In genomic region chr14:79916960-79917848, GRCm38 (mm10) we compare ENCODE assay signal across 10 mouse cellular contexts.
DNase-seq lines count a peak whose midpoint lies in the region; ATAC-seq and TF ChIP-seq lines count a peak whose summit lies in the region.
"Had no signal": no experiment of that assay in that cellular context is flagged by ENCODE, and none has a peak within 500 bp of the region (broad histone marks: within the 10 kb centered on the region; RNA-seq: fewer than 3 reads in every experiment).

No protein-coding gene starts in this region.

- H3K27ac ChIP-seq in forebrain, embryonic 15.5 days (replicated peaks) = peak overlapping the region; percentile 88
- H3K27ac ChIP-seq in forebrain, embryonic 12.5 days = no peak overlapping the region
- H3K27ac ChIP-seq in neural tube, embryonic 11.5 days (ENCODE audit: low read depth, low read length) = no peak overlapping the region
- H3K27ac ChIP-seq in thymus, adult 2 months (ENCODE audit: control insufficient read depth, insufficient read depth, low read length) = no peak overlapping the region
- H3K27ac ChIP-seq: embryonic facial prominence, embryonic 15.5 days; left cerebral cortex, adult 2 months had no signal

- H3K36me3 ChIP-seq in forebrain, embryonic 15.5 days = no peaks in the 10 kb centered on the region
- H3K36me3 ChIP-seq in forebrain, embryonic 12.5 days (replicated peaks) = no peaks in the 10 kb centered on the region
- no peaks in the 10 kb centered on the region for H3K36me3 ChIP-seq in neural tube, embryonic 11.5 days (ENCODE audit: control insufficient read depth, insufficient read depth, low read length)
- H3K36me3 ChIP-seq in thymus, adult 2 months (ENCODE audit: control insufficient read depth, insufficient read depth, low read length) = no peaks in the 10 kb centered on the region
- H3K36me3 ChIP-seq: embryonic facial prominence, embryonic 15.5 days had no signal

- H3K4me1 ChIP-seq in forebrain, embryonic 15.5 days = peaks cover 40% of the 10 kb centered on the region
- H3K4me1 ChIP-seq in forebrain, embryonic 12.5 days = no peaks in the 10 kb centered on the region
- H3K4me1 ChIP-seq in neural tube, embryonic 11.5 days (ENCODE audit: control insufficient read depth, insufficient read depth, low read length) = no peaks in the 10 kb centered on the region; the same call in 1 of the 2 replicates
- H3K4me1 ChIP-seq in thymus, adult 2 months (replicated peaks; ENCODE audit: control insufficient read depth, insufficient read depth, low read length) = no peaks in the 10 kb centered on the region
- H3K4me1 ChIP-seq: embryonic facial prominence, embryonic 15.5 days had no signal

- no peak for TF ChIP-seq POLR2A in thymus, adult 2 months (IDR thresholded peaks at IDR 0.05; ENCODE audit: control insufficient read depth, extremely low read depth, insufficient read depth, low read length, poor library complexity)

- H3K9ac ChIP-seq in forebrain, embryonic 15.5 days (replicated peaks) = no peak overlapping the region
- H3K9ac ChIP-seq in forebrain, embryonic 12.5 days = no peak overlapping the region
- H3K9ac ChIP-seq in neural tube, embryonic 11.5 days (ENCODE audit: low read length) = no peak overlapping the region
- H3K9ac ChIP-seq: embryonic facial prominence, embryonic 15.5 days had no signal

- no peaks in the 10 kb centered on the region for H3K9me3 ChIP-seq in forebrain, embryonic 15.5 days
- H3K9me3 ChIP-seq in forebrain, embryonic 12.5 days = no peaks in the 10 kb centered on the region
- no peaks in the 10 kb centered on the region for H3K9me3 ChIP-seq in neural tube, embryonic 11.5 days (ENCODE audit: control insufficient read depth, low read length)
- H3K9me3 ChIP-seq: embryonic facial prominence, embryonic 15.5 days had no signal

- 56% methylated on average over 9 of the region's 9 CpGs for WGBS in forebrain, embryonic 15.5 days
- 79% methylated on average over 9 of the region's 9 CpGs for WGBS in forebrain, embryonic 12.5 days
- WGBS in neural tube, embryonic 11.5 days = 46% methylated on average over 9 of the region's 9 CpGs
- 75% methylated on average over 9 of the region's 9 CpGs for WGBS in thymus, adult 2 months

- ATAC-seq in forebrain, embryonic 15.5 days (replicated peaks) = peak; percentile 89
- ATAC-seq in forebrain, embryonic 12.5 days (ENCODE audit: low FRiP score) = no peak
- peak; percentile 67; the same call in 1 of the 2 replicates for ATAC-seq in neural tube, embryonic 11.5 days (ENCODE audit: insufficient read depth, low FRiP score, low TSS enrichment)

- no peak overlapping the region for H3K4me2 ChIP-seq in forebrain, embryonic 15.5 days (replicated peaks)
- no peak overlapping the region for H3K4me2 ChIP-seq in forebrain, embryonic 12.5 days
- H3K4me2 ChIP-seq in neural tube, embryonic 11.5 days (ENCODE audit: low read depth) = no peak overlapping the region
- H3K4me2 ChIP-seq: embryonic facial prominence, embryonic 15.5 days had no signal

- DNase-seq in neural tube, embryonic 11.5 days (ENCODE audit: low spot score) = peak; percentile 19
- no peak for DNase-seq in neural tube, embryonic 10.5 days (ENCODE audit: extremely low spot score, low spot score)
- DNase-seq in layer of hippocampus, postnatal 10 days (ENCODE audit: low spot score in 2 of 2) = peak; percentile 38 to 48
- no peak for DNase-seq in heart, adult 9 months (ENCODE audit: low spot score in 2 of 2)
- DNase-seq in embryo, embryonic 10 days (ENCODE audit: low spot score) = no peak
- no peak for DNase-seq in thymus, adult 2 months

- no peaks in the 10 kb centered on the region for H3K27me3 ChIP-seq in forebrain, embryonic 15.5 days
- no peaks in the 10 kb centered on the region for H3K27me3 ChIP-seq in forebrain, embryonic 12.5 days
- no peaks in the 10 kb centered on the region for H3K27me3 ChIP-seq in neural tube, embryonic 11.5 days (ENCODE audit: control insufficient read depth, insufficient read depth, low read length)
- H3K27me3 ChIP-seq in thymus, adult 2 months (ENCODE audit: control insufficient read depth, insufficient read depth, low read length) = no peaks in the 10 kb centered on the region
- H3K27me3 ChIP-seq: embryonic facial prominence, embryonic 15.5 days had no signal

- no peak overlapping the region for H3K4me3 ChIP-seq in forebrain, embryonic 15.5 days
- H3K4me3 ChIP-seq in forebrain, embryonic 12.5 days (replicated peaks) = no peak overlapping the region
- H3K4me3 ChIP-seq in neural tube, embryonic 11.5 days (ENCODE audit: low read depth, low read length) = no peak overlapping the region
- no peak overlapping the region for H3K4me3 ChIP-seq in thymus, adult 2 months (ENCODE audit: control insufficient read depth, insufficient read depth, low read length)
- H3K4me3 ChIP-seq: embryonic facial prominence, embryonic 15.5 days; left cerebral cortex, adult 2 months had no signal

- no peak for TF ChIP-seq CTCF in thymus, adult 2 months (IDR thresholded peaks at IDR 0.05; ENCODE audit: borderline replicate concordance, control insufficient read depth, extremely low read depth, insufficient read depth, low read length, poor library complexity)

Comparison
In these comparisons a context has a peak if more than half of its experiments do, and no peak if none do; other contexts are left out.
1. DNase-seq: peak in neural tube, embryonic 11.5 days (single experiment) and layer of hippocampus, postnatal 10 days (2 of 2); none in neural tube, embryonic 10.5 days (single experiment), heart, adult 9 months (0 of 2), embryo, embryonic 10 days (single experiment) and thymus, adult 2 months (single experiment).